Mouse (Mus musculus): ENCODE results near the gene Dek. TPM values are rescaled to one million over a fixed set of nuclear protein-coding genes. Genes with fewer than 3 reads are reported as not detected.

The Dek gene
- total and polyA plus RNA-seq, 3 experiments = 97.9 to 5,191 (median 207) TPM

GRCm38 (mm10) chr13:47088433-47088832, 17.6 kb downstream of the Dek start:
- Histone ChIP-seq H3K4me3 (ENCODE audit: control insufficient read depth in 1 of 2, insufficient read depth in 1 of 2, low read depth in 2 of 2, low read length in 2 of 2) (no peak overlapping the region), H3K36me3 (ENCODE audit: control insufficient read depth in 1 of 2, insufficient read depth in 2 of 2, low read length in 2 of 2) (peaks cover 0 to 42% of the 10 kb centered on the region in 2 experiments), H3K9me3 (replicated peaks; ENCODE audit: insufficient read depth, low read length) (no peaks in the 10 kb centered on the region), H3K27ac (ENCODE audit: control insufficient read depth, low read depth, low read length) (no peak overlapping the region), H3K9ac (ENCODE audit: control insufficient read depth, low read depth, low read length, poor library complexity, severe bottlenecking) (no peak overlapping the region), H3K79me2 (ENCODE audit: control insufficient read depth, insufficient read depth, low read length, poor library complexity) (peaks cover 1% of the 10 kb centered on the region; the same call in 1 of the 2 replicates), H3K4me1 (ENCODE audit: control insufficient read depth in 1 of 2, insufficient read depth in 2 of 2, low read length in 2 of 2) (no peaks in the 10 kb centered on the region), H3K27me3 (ENCODE audit: control insufficient read depth in 1 of 2, insufficient read depth in 2 of 2, low read length in 2 of 2) (no peaks in the 10 kb centered on the region)
- TF ChIP-seq TCF12 (IDR thresholded peaks at IDR 0.05; ENCODE audit: low read depth, low read length) (no peak), USF1 (IDR thresholded peaks at IDR 0.05; ENCODE audit: low read depth, low read length) (no peak), MYC (IDR thresholded peaks at IDR 0.05; ENCODE audit: low read depth, low read length) (no peak), E2F4 (IDR thresholded peaks at IDR 0.05; ENCODE audit: borderline replicate concordance, low read depth, low read length) (no peak), HCFC1 (IDR thresholded peaks at IDR 0.05; ENCODE audit: low read depth, low read length) (no peak), MAZ (IDR thresholded peaks at IDR 0.05; ENCODE audit: low read depth, low read length) (no peak), CHD1 (IDR thresholded peaks at IDR 0.05; ENCODE audit: low read depth, low read length) (no peak), NRF1 (IDR thresholded peaks at IDR 0.05; ENCODE audit: insufficient read depth, low read depth, low read length, poor library complexity, severe bottlenecking) (no peak), GATA1 (IDR thresholded peaks at IDR 0.05; ENCODE audit: low read depth, low read length) (no peak), POLR2AphosphoS2 (IDR thresholded peaks at IDR 0.05; ENCODE audit: low read length) (no peak), TBP (IDR thresholded peaks at IDR 0.05; ENCODE audit: low read depth, low read length) (no peak), MXI1 (IDR thresholded peaks at IDR 0.05; ENCODE audit: low read depth, low read length) (no peak), GABPA (IDR thresholded peaks at IDR 0.05; ENCODE audit: low read depth, low read length) (no peak), JUND (IDR thresholded peaks at IDR 0.05; ENCODE audit: low read depth, low read length) (no peak)
- DNase-seq (ENCODE audit: low read depth, low spot score) = no peak

GRCm38 (mm10) chr13:47080905-47081505, 25.0 kb downstream of the Dek start:
- no peaks in the 10 kb centered on the region for H3K4me1 ChIP-seq (ENCODE audit: control insufficient read depth in 1 of 2, insufficient read depth in 2 of 2, low read length in 2 of 2)
- H3K9ac ChIP-seq (ENCODE audit: control insufficient read depth, low read depth, low read length, poor library complexity, severe bottlenecking) = no peak overlapping the region
- no peak overlapping the region for H3K27ac ChIP-seq (ENCODE audit: control insufficient read depth, low read depth, low read length)
- no peaks in the 10 kb centered on the region for H3K79me2 ChIP-seq (ENCODE audit: control insufficient read depth, insufficient read depth, low read length, poor library complexity)
- DNase-seq (ENCODE audit: low read depth, low spot score) = peak; percentile 49
- TF ChIP-seq POLR2AphosphoS5 (IDR thresholded peaks at IDR 0.05; ENCODE audit: borderline replicate concordance, low read depth, low read length) (no peak), ELF1 (IDR thresholded peaks at IDR 0.05; ENCODE audit: low read depth, low read length) (no peak), ZC3H11A (IDR thresholded peaks at IDR 0.05; ENCODE audit: low read depth, low read length) (peak; percentile 14), CHD1 (IDR thresholded peaks at IDR 0.05; ENCODE audit: low read depth, low read length) (no peak), E2F4 (IDR thresholded peaks at IDR 0.05; ENCODE audit: borderline replicate concordance, low read depth, low read length) (no peak), ZMIZ1 (IDR thresholded peaks at IDR 0.05; ENCODE audit: low read depth, low read length) (no peak), MXI1 (IDR thresholded peaks at IDR 0.05; ENCODE audit: low read depth, low read length) (no peak), NELFE (IDR thresholded peaks at IDR 0.05; ENCODE audit: low read depth, low read length) (no peak), ZNF384 (IDR thresholded peaks at IDR 0.05; ENCODE audit: low read depth, low read length) (no peak), JUND (IDR thresholded peaks at IDR 0.05; ENCODE audit: low read depth, low read length) (no peak), SMC3 (IDR thresholded peaks at IDR 0.05; ENCODE audit: low read depth, low read length) (peak; percentile 47), HCFC1 (IDR thresholded peaks at IDR 0.05; ENCODE audit: low read depth, low read length) (no peak), RAD21 (IDR thresholded peaks at IDR 0.05; ENCODE audit: low read depth, low read length) (peak; percentile 49), EP300 (IDR thresholded peaks at IDR 0.05; ENCODE audit: low read depth in 1 of 2, low read length in 2 of 2) (no peak), SIN3A (IDR thresholded peaks at IDR 0.05; ENCODE audit: low read length) (no peak), CTCF (IDR thresholded peaks at IDR 0.05 in 2 of 3, conservative IDR thresholded peaks at IDR 0.05 in 1 of 3; ENCODE audit: control insufficient read depth in 1 of 3, insufficient read depth in 1 of 3, low read depth in 2 of 3, low read length in 3 of 3, poor library complexity in 1 of 3, severe bottlenecking in 1 of 3) (peak; percentile 59 to 60 (median 60)), GATA1 (IDR thresholded peaks at IDR 0.05; ENCODE audit: low read depth, low read length) (no peak), MYB (IDR thresholded peaks at IDR 0.05; ENCODE audit: low read depth, low read length) (no peak), USF1 (IDR thresholded peaks at IDR 0.05; ENCODE audit: low read depth, low read length) (0 out of 2 replicates have a peak, but pooled peaks have one; percentile 20), MYC (IDR thresholded peaks at IDR 0.05; ENCODE audit: low read depth, low read length) (no peak), TAL1 (IDR thresholded peaks at IDR 0.05; ENCODE audit: low read length) (no peak), BHLHE40 (IDR thresholded peaks at IDR 0.05; ENCODE audit: borderline replicate concordance, low read depth, low read length) (no peak), POLR2AphosphoS2 (IDR thresholded peaks at IDR 0.05; ENCODE audit: low read length) (no peak), POLR2A (IDR thresholded peaks at IDR 0.05; ENCODE audit: control insufficient read depth in 1 of 2, insufficient read depth in 1 of 2, low read depth in 1 of 2, low read length in 2 of 2, poor library complexity in 1 of 2) (no peak), MAX (IDR thresholded peaks at IDR 0.05; ENCODE audit: low read length) (no peak)
- no peaks in the 10 kb centered on the region for H3K9me3 ChIP-seq (replicated peaks; ENCODE audit: insufficient read depth, low read length)
- H3K36me3 ChIP-seq (ENCODE audit: control insufficient read depth in 1 of 2, insufficient read depth in 2 of 2, low read length in 2 of 2) = peaks cover 0 to 14% of the 10 kb centered on the region in 2 experiments; a peak in 2 of 4 replicates
- no peak overlapping the region for H3K4me3 ChIP-seq (ENCODE audit: control insufficient read depth in 1 of 2, insufficient read depth in 1 of 2, low read depth in 2 of 2, low read length in 2 of 2)
- no peaks in the 10 kb centered on the region for H3K27me3 ChIP-seq (ENCODE audit: control insufficient read depth in 1 of 2, insufficient read depth in 2 of 2, low read length in 2 of 2)

All from MEL (cell line).